Comparison of ENCODE assay signal across 9 mouse cellular contexts in genomic region chr3:154663976-154664581, GRCm38 (mm10). TPM values are rescaled to one million over a fixed set of nuclear protein-coding genes. Genes with fewer than 3 reads are reported as not detected.
A peak's percentile ranks its signal among the peaks of the same experiment; 100 is the strongest.
DNase-seq lines count a peak whose midpoint lies in the region; ATAC-seq lines count a peak whose summit lies in the region.
"Had no signal": no experiment of that assay in that cellular context is flagged by ENCODE, and none has a peak within 500 bp of the region (broad histone marks: within the 10 kb centered on the region; RNA-seq: fewer than 3 reads in every experiment).

No protein-coding gene starts in this region.

- H3K4me3 ChIP-seq in embryonic facial prominence, embryonic 12.5 days: peak overlapping the region; percentile 33
- peak overlapping the region; percentile 60 for H3K4me3 ChIP-seq in hindbrain, embryonic 10.5 days
- H3K4me3 ChIP-seq in midbrain, embryonic 13.5 days (replicated peaks): peak overlapping the region; percentile 50

- no peaks in the 10 kb centered on the region for H3K36me3 ChIP-seq in embryonic facial prominence, embryonic 12.5 days
- H3K36me3 ChIP-seq in hindbrain, embryonic 10.5 days: no peaks in the 10 kb centered on the region
- H3K36me3 ChIP-seq in midbrain, embryonic 13.5 days: no peaks in the 10 kb centered on the region

- 0 out of 2 replicates have a peak, but pooled peaks have one; percentile 58 for ATAC-seq in embryonic facial prominence, embryonic 12.5 days (ENCODE audit: insufficient number of reproducible peaks, insufficient read depth, low FRiP score, low TSS enrichment)
- ATAC-seq in midbrain, embryonic 13.5 days: peak; percentile 93

- 3% methylated on average over 25 of the region's 27 CpGs for WGBS in embryonic facial prominence, embryonic 12.5 days
- WGBS in hindbrain, embryonic 10.5 days: 3% methylated on average over 25 of the region's 27 CpGs
- 2% methylated on average over 23 of the region's 27 CpGs for WGBS in midbrain, embryonic 13.5 days

- H3K9me3 ChIP-seq in embryonic facial prominence, embryonic 12.5 days: no peaks in the 10 kb centered on the region
- no peaks in the 10 kb centered on the region for H3K9me3 ChIP-seq in hindbrain, embryonic 10.5 days
- no peaks in the 10 kb centered on the region for H3K9me3 ChIP-seq in midbrain, embryonic 13.5 days

- H3K27ac ChIP-seq in embryonic facial prominence, embryonic 12.5 days: no peak overlapping the region
- peak overlapping the region; percentile 76 for H3K27ac ChIP-seq in hindbrain, embryonic 10.5 days
- peak overlapping the region; percentile 88 for H3K27ac ChIP-seq in midbrain, embryonic 13.5 days
- H3K27ac ChIP-seq: macrophage had no signal

- no peak overlapping the region; the same call in 1 of the 2 replicates for H3K9ac ChIP-seq in embryonic facial prominence, embryonic 12.5 days
- H3K9ac ChIP-seq in midbrain, embryonic 13.5 days (replicated peaks): peak overlapping the region; percentile 77

- H3K4me2 ChIP-seq in embryonic facial prominence, embryonic 12.5 days (replicated peaks): peak overlapping the region; percentile 67
- H3K4me2 ChIP-seq in midbrain, embryonic 13.5 days (replicated peaks): peak overlapping the region; percentile 80

- peaks cover 31% of the 10 kb centered on the region for H3K27me3 ChIP-seq in embryonic facial prominence, embryonic 12.5 days
- peaks cover 33% of the 10 kb centered on the region for H3K27me3 ChIP-seq in hindbrain, embryonic 10.5 days (ENCODE audit: insufficient read depth, poor library complexity, severe bottlenecking)
- peaks cover 8% of the 10 kb centered on the region; the same call in 1 of the 2 replicates for H3K27me3 ChIP-seq in midbrain, embryonic 13.5 days

- H3K4me1 ChIP-seq in embryonic facial prominence, embryonic 12.5 days: peaks cover 8% of the 10 kb centered on the region; the same call in 1 of the 2 replicates
- peaks cover 18% of the 10 kb centered on the region for H3K4me1 ChIP-seq in hindbrain, embryonic 10.5 days (replicated peaks)
- peaks cover 26% of the 10 kb centered on the region for H3K4me1 ChIP-seq in midbrain, embryonic 13.5 days (replicated peaks)

- DNase-seq in ovary, adult 18-20 months (ENCODE audit: low spot score): peak; percentile 9
- DNase-seq in ovary, postnatal 10 days (ENCODE audit: low spot score): no peak
- DNase-seq in hindbrain, embryonic 10.5 days (ENCODE audit: low spot score): peak; percentile 47
- peak; percentile 61 to 69 for DNase-seq in layer of hippocampus, postnatal 10 days (ENCODE audit: low spot score in 2 of 2)
- DNase-seq in telencephalon, adult 2 months (ENCODE audit: low read depth, low spot score): peak; percentile 85
- no peak for DNase-seq in c-Kit-positive CD71-positive TER-119-positive erythroid progenitor cells, embryonic 14.5 days (ENCODE audit: low spot score)

RNA-seq across cellular contexts. Expression of gene Erich3, which starts 0.4 kb away (rescaled TPM):
- polyA plus RNA-seq in embryonic facial prominence, embryonic 12.5 days (2016; fragmentation: Nextera tagmentation; extraction: Ambion mirVana): 0.06 and 0.32 TPM in 2 replicates
- polyA plus RNA-seq in hindbrain, embryonic 10.5 days (2016; fragmentation: Nextera tagmentation; extraction: Ambion mirVana): 0.27 and 0.69 TPM in 2 replicates
- 1 to 10 TPM; 5.1 to 6.1 TPM for total RNA-seq in layer of hippocampus, postnatal 10 days (2021)
- polyA plus RNA-seq in midbrain, embryonic 13.5 days (2015; fragmentation: Nextera tagmentation; extraction: Ambion mirVana): 2.2 and 2.5 TPM in 2 replicates
- polyA plus RNA-seq: macrophage had no signal

Comparison
In these comparisons a context has a peak if more than half of its experiments do, and no peak if none do; other contexts are left out.
1. DNase-seq: peak in ovary, adult 18-20 months (single experiment), hindbrain, embryonic 10.5 days (single experiment), layer of hippocampus, postnatal 10 days (2 of 2) and telencephalon, adult 2 months (single experiment); none in ovary, postnatal 10 days (single experiment) and c-Kit-positive CD71-positive TER-119-positive erythroid progenitor cells, embryonic 14.5 days (single experiment).
2. Peak in every context shown above with its lines, with median percentiles within 50 percentile points of each other: H3K4me3 ChIP-seq.